Mouse (Mus musculus): Measurements from ENCODE around the gene Fam178b.

GRCm38 (mm10) chr1:36708626-36709025 is 25.6 kb upstream of the Fam178b start:
- TF ChIP-seq CTCF (IDR thresholded peaks at IDR 0.05; ENCODE audit: borderline replicate concordance, extremely low read depth, insufficient read depth, insufficient read length) (no peak), POLR2A (IDR thresholded peaks at IDR 0.05; ENCODE audit: borderline replicate concordance, extremely low read depth, insufficient read depth, insufficient read length, poor library complexity, severe bottlenecking) (no peak)

All from brain, embryonic 14.5 days (tissue).